Mouse (Mus musculus): Measurements from ENCODE around the gene Crb3.
"Not testable (repeated sequence)": the region's sequence is repeated elsewhere in the genome, so short reads cannot be mapped to it uniquely, and the experiment has no call there.

Gene Crb3

GRCm38 (mm10) chr17:57058891-57059485 lies at the start of gene Crb3:
Gene Crb3, plus strand, starts transcription at chr17:57059105.
- no peak for DNase-seq (ENCODE audit: low read depth, low spot score)

- no peak for DNase-seq (ENCODE audit: low read depth, low spot score)
Measured at GRCm38 (mm10) chr17:57010911-57011235, 48.0 kb upstream of the Crb3 start.

GRCm38 (mm10) chr17:57011236-57012141 lies 47.4 kb upstream of the Crb3 start, which contains the start of the genes Gtf2f1 and Gm17949:
Gene Gtf2f1, minus strand, starts transcription at chr17:57011288.
Gene Gm17949, plus strand, starts transcription at chr17:57011469.
- peak; percentile 98 for DNase-seq (ENCODE audit: low read depth, low spot score)

- no peak for DNase-seq (ENCODE audit: low read depth, low spot score)
Measured at GRCm38 (mm10) chr17:57012245-57012795, 46.6 kb upstream of the Crb3 start.

GRCm38 (mm10) chr17:57019693-57020092 lies 39.2 kb upstream of the Crb3 start:
- no peak for DNase-seq (ENCODE audit: low read depth, low spot score)

GRCm38 (mm10) chr17:57020960-57021359 lies 37.9 kb upstream of the Crb3 start:
- no peak for DNase-seq (ENCODE audit: low read depth, low spot score)

- no peak for DNase-seq (ENCODE audit: low read depth, low spot score)
Measured at GRCm38 (mm10) chr17:57027471-57027870, 31.4 kb upstream of the Crb3 start.

- DNase-seq (ENCODE audit: low read depth, low spot score) = no peak
Measured at GRCm38 (mm10) chr17:57029691-57030090, 29.2 kb upstream of the Crb3 start.

- DNase-seq (ENCODE audit: low read depth, low spot score) = no peak
Measured at GRCm38 (mm10) chr17:57030931-57031660, 27.8 kb upstream of the Crb3 start, which contains the start of gene Khsrp. Gene Khsrp, minus strand, starts transcription at chr17:57031522.

GRCm38 (mm10) chr17:57031661-57032420 lies 27.1 kb upstream of the Crb3 start:
- peak; percentile 100 for DNase-seq (ENCODE audit: low read depth, low spot score)

GRCm38 (mm10) chr17:57032854-57033253 lies 26.1 kb upstream of the Crb3 start:
- no peak for DNase-seq (ENCODE audit: low read depth, low spot score)

- peak; percentile 45 for DNase-seq (ENCODE audit: low read depth, low spot score)
Measured at GRCm38 (mm10) chr17:57038978-57039377, 19.9 kb upstream of the Crb3 start.

GRCm38 (mm10) chr17:57041554-57041953 lies 17.4 kb upstream of the Crb3 start, which contains the start of gene Slc25a41:
Gene Slc25a41, minus strand, starts transcription at chr17:57041654.
- DNase-seq (ENCODE audit: low read depth, low spot score) = no peak

- peak; percentile 87 for DNase-seq (ENCODE audit: low read depth, low spot score)
Measured at GRCm38 (mm10) chr17:57047406-57047805, 11.5 kb upstream of the Crb3 start.

- no peak for DNase-seq (ENCODE audit: low read depth, low spot score)
Measured at GRCm38 (mm10) chr17:57048816-57049215, 10.1 kb upstream of the Crb3 start.

- DNase-seq (ENCODE audit: low read depth, low spot score) = not testable (repeated sequence)
Measured at GRCm38 (mm10) chr17:57051679-57052078, 7.2 kb upstream of the Crb3 start.

- DNase-seq (ENCODE audit: low read depth, low spot score) = no peak
Measured at GRCm38 (mm10) chr17:57056246-57056645, 2.7 kb upstream of the Crb3 start.

GRCm38 (mm10) chr17:57059486-57059977 lies 627 bp downstream of the Crb3 start, which contains the start of gene Slc25a23:
Gene Slc25a23, minus strand, starts transcription at chr17:57059863.
- no peak for DNase-seq (ENCODE audit: low read depth, low spot score)

GRCm38 (mm10) chr17:57060231-57060801 lies 1.4 kb downstream of the Crb3 start:
- DNase-seq (ENCODE audit: low read depth, low spot score) = peak; percentile 94

GRCm38 (mm10) chr17:57061069-57061468 lies 2.2 kb downstream of the Crb3 start:
- no peak for DNase-seq (ENCODE audit: low read depth, low spot score)

Data from WW6 (cell line).